Mouse (Mus musculus): Measurements from ENCODE around the gene Rab3c.

GRCm38 (mm10) chr13:110237209-110237935, 43.4 kb downstream of the Rab3c start:
- no peak for TF ChIP-seq CTCF (IDR thresholded peaks at IDR 0.05; ENCODE audit: low read depth)
- TF ChIP-seq EP300 (optimal IDR thresholded peaks at IDR 0.05): no peak

Measured in stomach, postnatal 0 days (tissue).